Mouse (Mus musculus) MEL (cell line): ENCODE measurements around the gene Abhd11.

Source experiments
- CTCF ChIP-seq, 3 experiments: IDR thresholded peaks in 2 of 3; conservative IDR thresholded peaks in 1 of 3; 2 replicates each; pipeline ENCODE4 v1.5.1; 2011 to 2012; ENCODE audit warnings: low read length in 3 of 3, low read depth in 2 of 3, mild to moderate bottlenecking in 2 of 3, improper control_type of control experiment in 1 of 3, inconsistent platforms in 1 of 3, mixed read lengths in 1 of 3, moderate library complexity in 1 of 3; ENCODE audit not compliant: control insufficient read depth in 1 of 3, insufficient read depth in 1 of 3, poor library complexity in 1 of 3, severe bottlenecking in 1 of 3
- MAX ChIP-seq: IDR thresholded peaks from 2 replicates; pipeline ENCODE4 v1.6.1; 2011; ENCODE audit warnings: low read length, improper control_type of control experiment

DNA sequence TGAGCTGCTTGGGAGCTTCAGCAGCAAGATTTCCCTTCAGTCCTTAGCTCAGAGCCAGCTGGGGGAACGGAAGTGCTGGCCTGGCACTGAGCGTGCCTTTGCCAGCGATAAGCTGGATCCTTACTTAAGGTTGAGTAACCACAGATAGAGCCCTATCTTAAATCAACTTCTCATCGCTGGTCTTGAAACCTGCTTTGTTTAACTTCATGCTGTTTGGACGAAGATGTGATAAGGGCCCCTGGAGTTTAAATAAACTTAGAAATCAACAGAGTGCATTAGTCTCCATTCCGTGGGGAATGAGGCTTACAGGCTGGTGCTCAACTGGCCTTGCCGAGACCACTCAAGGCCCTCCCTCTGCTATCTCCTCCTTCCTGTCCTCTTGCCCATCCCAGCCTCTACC lies 34.7 kb upstream of the Abhd11 start:
- 0 out of 2 replicates have a peak, but pooled peaks have one; percentile 52 for TF ChIP-seq MAX
- TF ChIP-seq CTCF (IDR thresholded peaks at IDR 0.05 in 2 of 3, conservative IDR thresholded peaks at IDR 0.05 in 1 of 3; ENCODE audit: control insufficient read depth in 1 of 3, insufficient read depth in 1 of 3, low read depth in 2 of 3, low read length in 3 of 3, poor library complexity in 1 of 3, severe bottlenecking in 1 of 3) = no peak
